Mouse (Mus musculus) 3134 (cell line): ENCODE measurements around the gene Traf3ip3.

Experiments used
- DNase-seq: peaks from one replicate; pipeline ENCODE4 v3.0.0-alpha.2; 2011; ENCODE audit warnings: low spot score; ENCODE audit not compliant: insufficient read length; ENCODE audit errors: extremely low read depth

Gene Traf3ip3

DNA sequence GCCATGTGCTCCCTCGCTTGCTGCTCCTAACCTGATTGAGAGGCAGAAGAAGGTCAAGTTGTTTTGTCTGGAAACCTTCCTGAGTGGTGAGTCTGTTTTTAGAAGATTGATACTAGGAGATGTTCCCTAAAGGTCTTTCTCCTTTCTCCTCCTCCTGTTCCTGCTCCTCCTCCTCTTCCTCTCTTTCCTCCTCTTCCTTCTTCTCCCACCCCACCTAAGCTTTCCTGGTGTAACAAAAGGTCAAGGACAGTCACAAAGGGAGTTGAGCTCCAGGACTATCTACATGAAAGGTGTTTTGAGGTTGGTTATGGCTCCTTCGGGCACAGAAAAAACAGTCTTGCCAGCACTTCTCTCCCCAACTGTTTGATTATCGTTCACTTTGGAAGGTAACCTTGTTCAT, 33.8 kb downstream of the Traf3ip3 start, which contains the start of gene A130010J15Rik:
Gene A130010J15Rik (plus strand): TSS at position 301 of the 400 bp plus-strand sequence.
- no peak for DNase-seq

DNA sequence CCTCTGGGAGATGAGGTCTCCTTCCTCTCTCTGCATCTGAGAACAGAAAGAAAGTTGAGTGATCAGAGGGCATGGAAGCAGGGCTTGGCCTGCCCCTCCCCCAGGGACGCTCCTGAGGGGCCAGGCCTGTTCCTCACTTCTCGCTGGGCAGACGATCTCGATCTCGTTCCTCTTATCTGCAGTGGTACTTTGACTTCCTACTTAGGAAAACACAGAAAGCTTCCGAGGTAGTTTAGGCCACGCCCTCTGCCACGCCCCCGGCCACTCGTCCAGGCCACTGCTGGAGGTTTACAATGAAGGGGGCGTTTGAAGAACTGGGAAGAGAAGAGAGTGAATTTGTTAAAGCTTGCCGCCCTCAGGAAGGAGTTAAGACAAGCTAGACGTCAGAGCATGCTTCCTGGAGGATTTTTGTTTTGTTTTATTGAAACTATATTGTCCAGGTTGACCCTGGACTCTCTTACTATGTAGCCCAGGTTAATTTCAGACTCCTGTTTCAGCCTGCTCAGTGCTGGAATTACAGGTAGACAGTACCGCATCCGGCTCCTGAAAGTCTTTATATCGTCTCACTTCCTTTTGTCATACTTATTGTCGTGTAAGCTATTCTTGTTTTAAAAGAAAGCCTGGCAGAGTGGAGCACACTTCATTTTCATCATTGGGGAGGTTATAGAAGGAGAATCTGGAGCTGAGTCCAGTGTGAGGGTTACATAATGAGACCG, 41.0 kb downstream of the Traf3ip3 start:
- peak; percentile 58 for DNase-seq

DNA sequence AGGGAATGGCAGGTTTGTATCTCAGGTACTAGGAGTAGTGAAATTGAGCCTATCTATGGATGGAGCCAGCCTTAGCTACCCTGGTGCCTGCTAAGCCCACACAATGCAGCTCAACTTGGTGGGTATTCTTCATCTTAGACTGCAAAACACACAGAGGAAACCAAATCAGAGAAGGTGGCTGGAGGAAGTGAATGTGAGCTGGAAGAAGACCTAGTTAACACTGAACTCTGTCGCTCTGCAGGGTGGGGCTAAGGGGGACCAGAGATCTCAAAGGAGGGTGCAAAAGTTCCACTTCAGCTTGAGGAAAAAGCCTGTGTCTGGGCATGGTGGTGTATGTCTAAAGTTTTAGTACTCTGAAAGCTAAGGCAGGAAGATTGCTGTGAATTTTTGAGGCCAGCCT, 41.9 kb downstream of the Traf3ip3 start:
- DNase-seq = no peak

DNA sequence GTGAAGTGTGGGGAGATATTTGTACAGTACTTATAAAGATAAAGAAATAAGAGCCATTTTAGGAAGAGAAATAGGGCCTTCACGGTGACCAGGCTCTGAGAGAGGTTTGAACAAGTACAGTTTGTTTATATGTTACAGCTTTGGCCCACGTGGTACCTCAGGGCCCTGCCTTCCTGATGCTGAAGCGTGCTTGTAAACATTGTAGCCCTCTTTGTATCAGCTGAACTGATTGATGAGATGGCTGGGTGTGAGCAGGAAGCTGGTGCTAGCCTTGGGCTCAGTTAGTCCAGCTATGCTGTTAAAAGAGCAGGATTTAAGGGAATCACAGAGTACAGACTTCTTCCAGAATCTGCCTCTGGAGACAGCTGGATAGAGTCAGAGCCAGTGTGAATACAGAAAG, 42.3 kb downstream of the Traf3ip3 start:
- no peak for DNase-seq

DNA sequence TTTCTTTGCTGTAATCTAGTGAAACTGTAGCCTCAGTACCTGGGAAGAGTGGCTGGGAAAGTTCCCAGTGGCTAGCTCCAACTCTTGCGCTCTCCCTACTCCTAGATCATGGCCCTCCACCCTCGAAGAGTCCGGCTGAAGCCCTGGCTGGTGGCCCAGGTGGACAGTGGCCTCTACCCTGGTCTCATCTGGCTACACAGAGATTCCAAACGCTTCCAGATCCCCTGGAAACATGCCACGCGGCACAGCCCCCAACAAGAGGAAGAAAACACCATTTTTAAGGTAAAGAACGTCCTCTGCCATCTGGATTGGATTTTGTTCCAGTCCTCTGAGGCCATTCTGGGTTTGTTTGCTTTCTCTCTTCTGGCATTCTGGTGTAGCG, 44.4 kb downstream of the Traf3ip3 start:
- no peak for DNase-seq

DNA sequence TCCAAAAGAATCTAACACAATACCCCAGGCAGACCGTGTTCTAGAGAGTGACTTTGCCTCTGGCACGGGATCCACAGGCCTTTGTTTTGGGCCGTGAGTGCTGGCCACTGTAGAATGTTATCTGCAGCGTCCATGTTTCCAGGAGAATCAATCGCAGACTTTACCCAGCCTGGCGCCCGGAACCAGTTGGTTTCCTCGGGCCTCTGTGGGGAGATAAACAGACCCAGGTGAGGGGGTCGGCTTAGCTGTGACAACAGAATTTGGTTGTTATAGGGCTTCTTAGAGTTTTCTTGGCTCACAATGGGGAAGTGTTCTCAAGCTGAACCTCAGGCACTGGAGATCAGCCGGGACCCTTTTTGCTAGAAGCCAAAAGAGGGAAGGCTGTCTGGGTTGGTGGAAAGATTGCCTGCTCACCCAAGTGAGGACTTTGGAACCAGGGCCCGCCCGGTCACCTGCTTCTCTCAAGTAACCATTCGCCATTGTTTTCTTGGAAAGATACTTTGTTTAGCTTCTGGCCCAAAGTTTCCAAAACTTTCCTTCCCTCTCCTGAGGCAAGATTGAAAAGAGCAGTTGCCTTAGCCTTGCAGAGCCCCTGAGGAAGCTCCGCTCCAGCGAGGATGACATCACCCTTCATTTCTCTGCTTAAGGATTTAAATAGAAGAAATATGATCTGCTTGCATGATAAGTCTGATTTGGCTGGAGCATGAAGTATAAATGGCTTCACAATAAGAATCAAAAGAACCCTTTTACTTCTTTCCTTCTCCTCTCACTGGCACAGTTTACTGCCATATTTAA, 45.0 kb downstream of the Traf3ip3 start:
- DNase-seq = no peak

DNA sequence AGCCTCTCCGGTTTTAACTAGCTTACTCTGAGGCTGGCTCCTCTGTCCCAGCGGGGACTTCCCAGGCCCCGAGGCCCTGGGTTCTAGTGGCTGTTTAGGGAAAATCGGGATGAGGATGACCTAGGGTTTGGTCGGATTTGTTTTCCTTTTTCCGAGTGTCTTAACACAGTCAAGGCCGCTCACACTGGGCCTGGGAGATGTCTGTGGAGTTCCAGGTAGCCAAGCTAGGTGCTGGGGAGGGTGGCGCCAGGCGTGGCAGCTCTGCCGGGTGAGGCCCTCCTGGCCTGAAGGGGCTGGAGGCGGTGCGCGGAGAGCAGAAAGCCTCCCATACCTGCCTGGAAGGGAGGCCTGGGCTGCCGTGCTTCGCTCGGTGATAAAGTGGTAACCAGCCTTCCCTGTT, 47.9 kb downstream of the Traf3ip3 start:
- no peak for DNase-seq

DNA sequence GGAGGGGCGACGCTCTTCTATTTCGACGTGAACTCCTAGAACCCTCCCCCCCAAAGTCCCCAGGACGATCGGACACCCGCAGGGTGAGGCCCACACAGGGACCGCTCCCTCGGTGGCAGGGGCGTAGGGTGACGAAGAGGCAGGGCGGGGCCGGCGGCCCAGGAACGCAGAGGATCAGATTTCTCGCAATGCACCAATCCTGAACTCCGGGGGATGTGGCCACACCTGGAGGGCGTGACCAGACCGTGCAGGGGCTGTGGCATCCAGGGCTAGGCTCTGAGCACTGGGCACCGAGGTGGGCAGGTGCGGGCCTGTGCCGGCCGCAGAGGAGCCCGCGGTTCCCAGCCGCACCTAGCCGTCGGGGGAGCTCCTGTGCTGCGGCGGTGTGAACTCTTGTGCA, 48.6 kb downstream of the Traf3ip3 start, which contains the start of gene Irf6:
Gene Irf6 (plus strand): TSS at position 240 of the 400 bp plus-strand sequence.
- DNase-seq = no peak

DNA sequence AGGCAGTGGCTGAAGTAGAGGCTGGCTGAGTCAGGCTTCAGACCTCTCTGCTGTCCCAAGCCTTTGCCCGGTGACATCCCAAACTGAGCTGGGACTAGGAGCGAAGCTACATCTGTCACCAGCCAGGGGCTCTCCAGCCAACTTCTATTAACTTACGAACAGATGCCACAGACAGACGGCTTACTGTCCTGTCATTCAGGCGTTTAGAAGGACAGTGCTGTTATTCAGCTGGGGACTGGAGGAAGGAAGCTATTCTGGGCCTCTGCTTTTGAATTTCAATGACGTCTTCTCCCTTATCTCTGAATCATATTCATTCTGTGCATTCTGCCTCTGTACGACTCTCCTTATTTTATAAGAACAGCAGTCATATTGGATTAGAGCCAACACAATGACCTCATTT, 50.4 kb downstream of the Traf3ip3 start:
- DNase-seq = no peak

DNA sequence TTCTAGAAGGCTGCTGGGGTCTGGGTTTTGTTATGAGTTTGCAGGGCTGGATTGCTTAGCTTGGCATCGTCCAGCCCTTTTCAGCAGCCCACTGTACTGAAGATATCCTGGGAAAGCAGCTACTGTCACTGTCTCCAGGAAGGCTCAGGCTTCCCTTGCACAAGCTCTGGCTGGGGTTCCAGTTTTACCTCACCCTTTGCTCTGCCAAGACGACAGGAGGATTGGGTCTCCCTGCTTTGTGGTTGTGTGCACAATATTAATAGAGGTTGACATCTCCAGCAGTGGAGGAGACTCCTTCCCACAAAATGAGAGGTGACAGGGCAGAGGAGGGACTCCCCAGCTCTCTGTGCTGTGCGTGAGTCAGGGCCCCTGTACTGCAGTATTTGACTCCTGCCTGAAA, 52.3 kb downstream of the Traf3ip3 start:
- no peak for DNase-seq

DNA sequence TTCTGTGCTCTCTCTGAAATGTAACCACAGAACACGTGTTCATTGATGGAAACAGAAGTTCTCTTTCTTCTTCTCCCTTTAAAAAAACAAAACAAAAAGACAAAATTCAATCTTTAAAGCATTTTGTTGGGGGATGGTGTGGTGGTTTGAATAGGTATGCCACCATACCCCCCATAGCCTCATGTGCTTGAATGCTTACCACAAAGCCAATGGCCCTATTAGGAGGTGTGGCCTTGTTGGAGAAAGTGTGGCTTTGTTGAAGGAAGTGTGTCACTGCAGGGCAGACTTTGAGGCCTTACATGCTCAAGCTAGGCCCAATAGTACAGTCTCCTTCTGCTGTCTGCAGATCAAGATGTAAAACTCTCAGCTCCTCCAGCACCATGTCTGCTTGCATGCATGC, 55.1 kb downstream of the Traf3ip3 start:
- no peak for DNase-seq

DNA sequence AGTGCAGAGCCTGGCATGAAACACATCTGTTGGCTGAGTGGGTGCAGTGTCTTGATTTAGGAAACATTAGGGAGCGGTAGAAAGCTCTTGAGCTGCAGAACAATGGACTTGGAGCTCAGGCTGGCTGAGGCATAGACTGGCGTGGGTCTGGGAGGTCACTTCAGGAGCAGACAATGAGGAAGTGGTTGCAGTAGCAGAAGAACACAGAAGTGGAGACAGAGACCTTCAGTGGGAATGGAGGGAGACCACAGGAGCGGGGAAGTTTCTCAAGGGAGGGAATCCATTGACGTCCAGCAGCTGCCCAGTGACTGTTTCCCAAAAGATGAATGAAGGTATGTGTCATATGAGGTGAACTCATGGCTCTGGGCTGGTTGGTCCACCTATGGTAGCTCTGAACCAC, 56.4 kb downstream of the Traf3ip3 start:
- no peak for DNase-seq

DNA sequence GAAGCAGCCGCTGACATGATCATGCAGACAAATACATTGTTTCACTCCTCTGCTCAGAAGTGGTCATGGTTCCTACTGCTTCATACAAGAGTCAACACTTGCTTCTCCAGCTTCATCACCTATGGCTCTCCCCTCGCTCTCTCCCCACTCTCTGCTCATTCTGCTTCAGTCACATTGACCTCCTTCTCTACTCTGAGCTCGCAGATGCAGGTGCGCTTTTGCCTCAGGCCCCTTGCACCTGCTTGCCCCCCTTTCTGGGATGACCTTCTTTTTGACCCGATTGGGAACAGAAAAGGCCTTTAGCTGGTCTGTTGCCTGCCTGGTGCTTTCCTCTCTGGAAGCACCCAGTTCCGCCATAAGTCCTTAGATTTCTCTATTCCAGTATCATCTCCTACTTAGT, 57.0 kb downstream of the Traf3ip3 start:
- no peak for DNase-seq

DNA sequence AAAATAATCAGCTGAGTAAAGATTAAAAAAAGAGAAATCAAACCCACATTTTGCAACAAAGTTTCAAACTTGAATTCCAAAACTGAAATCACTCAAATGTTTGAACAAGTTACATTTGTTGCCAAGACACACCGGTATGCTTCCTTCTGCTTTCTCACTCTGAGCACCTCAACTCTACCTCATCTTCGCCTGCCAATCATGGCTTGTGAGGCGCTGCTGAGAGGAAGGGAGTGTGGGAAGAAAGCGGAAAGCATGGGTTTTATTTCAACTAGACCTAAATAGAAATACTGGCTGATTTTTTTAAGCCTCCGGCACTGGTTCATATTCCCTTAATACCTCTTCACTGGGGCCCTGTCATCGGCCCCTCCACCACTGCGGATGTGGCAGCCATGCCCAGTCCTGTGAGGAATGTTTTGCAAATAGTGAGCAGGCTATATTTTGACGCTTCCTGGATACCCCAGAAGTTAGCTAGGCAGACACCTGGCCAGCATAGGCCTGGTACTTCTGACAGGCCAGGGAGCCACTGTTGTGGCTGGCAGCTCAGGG, 58.9 kb downstream of the Traf3ip3 start:
- DNase-seq = no peak

DNA sequence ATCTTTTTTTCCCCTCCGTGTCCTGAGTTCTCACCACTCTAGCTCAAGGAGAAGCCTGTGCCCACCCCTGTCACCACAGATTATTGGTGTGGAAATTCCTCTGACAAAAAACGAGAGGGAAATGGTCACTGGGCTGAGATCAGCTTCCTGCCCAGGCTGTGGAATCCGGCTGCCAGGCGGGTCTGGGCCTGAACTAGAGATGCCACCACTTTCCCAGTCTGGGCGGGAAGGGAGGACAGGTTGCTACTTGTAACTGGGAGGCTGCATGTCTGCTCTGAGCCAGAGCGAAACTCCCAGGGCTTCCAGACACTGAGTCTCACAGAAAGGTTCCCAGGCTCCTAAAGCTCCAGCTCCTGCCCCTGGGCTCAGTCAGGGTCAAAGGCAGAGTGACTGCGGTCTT, 60.4 kb downstream of the Traf3ip3 start:
- DNase-seq = no peak

DNA sequence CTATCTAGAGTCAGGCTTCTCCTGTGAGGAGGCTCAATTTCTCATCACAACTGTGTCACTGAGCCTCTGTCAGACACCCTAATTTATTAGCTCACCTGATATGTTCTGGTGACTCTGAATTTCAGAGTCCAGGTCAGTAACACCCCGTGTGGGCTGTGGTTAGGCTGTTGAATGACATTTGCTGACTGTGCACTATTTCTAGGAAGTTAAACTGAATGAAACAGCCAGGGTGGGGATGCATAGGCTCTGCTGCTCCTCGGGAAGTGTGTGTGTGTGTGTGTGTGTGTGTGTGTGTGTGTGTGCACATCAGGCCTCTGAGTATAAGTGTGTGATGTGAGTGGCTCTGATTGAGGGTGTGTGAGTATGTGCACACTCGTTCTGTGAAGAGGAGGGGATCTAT, 62.8 kb downstream of the Traf3ip3 start:
- DNase-seq = no peak

DNA sequence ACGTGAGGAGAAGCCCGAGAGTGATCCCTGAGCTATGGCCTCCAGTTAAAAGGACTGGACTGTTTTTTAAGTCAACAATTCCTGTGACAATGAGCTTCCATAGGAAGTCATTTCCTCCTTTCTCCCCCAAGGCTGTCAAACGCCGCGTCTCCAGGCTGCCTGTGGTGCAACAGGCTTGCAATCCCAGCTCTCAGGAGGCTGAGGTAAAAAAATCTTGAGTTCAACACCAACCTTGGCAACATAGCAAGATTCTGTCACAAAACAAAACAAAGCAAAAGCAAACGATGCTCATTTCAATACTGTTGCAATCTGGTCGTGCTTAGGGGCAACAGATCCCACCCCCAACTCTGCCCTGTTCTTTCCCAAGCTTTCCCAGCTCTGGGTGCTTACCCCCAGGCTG, 63.4 kb downstream of the Traf3ip3 start:
- DNase-seq = no peak

DNA sequence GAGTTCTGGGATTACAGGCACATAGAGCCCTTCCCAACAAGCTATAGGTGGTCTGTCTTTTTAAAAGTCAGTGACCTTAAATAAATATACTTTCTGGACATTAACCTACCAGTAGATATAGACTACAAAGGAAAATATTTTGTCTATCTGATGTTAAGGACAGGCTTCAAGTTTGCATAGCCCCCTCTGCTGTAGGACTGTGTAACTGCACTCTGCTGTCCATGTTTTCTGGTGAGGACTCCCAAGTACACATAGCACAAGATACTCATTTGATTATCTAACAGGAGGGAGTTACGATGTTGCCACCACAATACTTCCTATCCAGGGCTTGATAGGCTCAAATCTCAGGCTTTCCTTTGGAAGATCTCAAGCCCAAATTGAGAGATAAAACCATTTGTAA, 67.8 kb downstream of the Traf3ip3 start:
- no peak for DNase-seq

DNA sequence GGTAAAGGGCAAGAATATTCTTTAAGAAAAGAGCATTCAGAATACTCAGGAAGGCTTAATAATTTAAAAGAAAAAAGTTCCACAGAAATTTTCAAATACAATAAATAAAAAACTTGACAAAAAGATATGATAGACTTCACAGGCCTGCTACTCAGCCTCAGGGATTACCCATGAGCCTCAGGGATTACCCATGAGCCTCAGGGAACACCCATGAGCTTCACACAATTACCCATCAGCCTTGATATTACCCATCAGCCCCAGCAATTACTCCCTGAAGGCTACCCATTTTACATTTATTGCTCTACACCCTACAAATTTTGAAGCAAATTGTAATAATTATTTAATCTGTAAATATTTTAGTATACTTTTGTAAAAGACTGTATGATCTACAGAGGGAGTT, 69.1 kb downstream of the Traf3ip3 start:
- no peak for DNase-seq

DNA sequence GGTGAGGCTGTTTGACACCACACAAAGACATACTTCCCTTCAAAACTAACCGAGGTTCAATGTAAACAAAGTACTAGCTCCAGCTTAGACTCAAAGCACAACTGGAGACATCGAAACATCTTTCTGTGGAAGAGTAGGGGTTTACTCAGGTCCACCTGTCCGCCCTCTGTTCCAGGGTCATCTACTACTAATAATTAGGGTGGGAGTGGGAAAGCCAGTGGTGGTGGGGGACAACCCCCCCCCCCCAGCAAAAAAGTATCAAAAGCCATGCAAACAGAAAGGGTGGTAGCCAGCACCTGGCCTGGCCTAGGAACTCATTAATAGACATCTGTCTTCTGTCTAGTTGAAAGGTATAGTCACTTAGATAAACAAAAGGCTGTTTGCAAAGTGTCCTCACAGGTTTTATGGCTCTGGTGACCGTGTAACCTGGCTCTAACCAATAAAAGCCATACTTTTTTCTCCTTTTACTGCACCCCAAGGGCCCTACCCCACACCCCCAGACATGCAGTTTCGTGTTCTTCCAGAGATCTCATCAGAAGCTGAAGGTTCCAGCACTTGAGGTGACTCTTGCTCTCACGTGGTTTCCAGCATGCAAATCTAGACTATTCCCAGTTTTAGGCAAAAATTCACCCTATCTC, 70.1 kb downstream of the Traf3ip3 start:
- DNase-seq = no peak

DNA sequence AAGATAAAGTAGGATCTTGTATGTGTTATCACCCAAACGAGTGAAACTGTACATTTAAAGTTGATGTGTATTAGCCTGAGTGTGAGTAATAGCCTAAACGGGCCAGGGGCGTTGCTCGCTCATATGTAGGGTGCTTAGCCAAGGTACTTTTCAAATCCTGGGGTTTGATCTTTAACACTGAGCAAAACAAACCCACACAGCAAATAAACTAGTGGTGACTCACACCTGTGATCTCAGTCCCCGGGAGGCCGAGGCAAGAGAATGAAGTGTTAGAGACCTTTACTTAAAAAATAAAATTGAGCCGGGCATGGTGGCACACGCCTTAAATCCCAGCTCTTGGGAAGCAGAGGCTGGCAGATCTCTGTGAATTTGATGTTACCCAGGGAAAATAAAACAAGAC, 70.7 kb downstream of the Traf3ip3 start:
- no peak for DNase-seq

DNA sequence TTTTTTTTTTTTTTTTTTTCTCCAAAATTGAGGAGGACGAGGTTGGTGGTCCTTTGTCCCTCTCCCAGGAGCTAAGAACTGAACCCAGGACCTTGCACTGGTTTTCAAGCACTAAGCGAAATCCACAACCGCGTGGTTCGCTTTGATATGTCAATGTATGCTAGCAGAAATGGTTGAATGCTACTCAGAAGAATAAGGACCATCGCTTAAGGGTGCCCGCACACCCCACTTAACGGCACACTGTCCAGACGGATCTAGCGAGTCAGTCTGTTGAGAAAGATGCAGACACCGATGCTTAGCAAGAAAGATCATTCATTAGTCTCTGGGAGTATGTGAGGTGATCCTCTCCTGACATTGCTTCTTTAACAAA, 71.1 kb downstream of the Traf3ip3 start:
- no peak for DNase-seq
